Mouse (Mus musculus) fat pad, adult 2 months (tissue): ENCODE results near the gene Ccz1.
"Not testable (repeated sequence)": the region's sequence is repeated elsewhere in the genome, so short reads cannot be mapped to it uniquely, and the experiment has no call there.

Source experiments
- DNase-seq: peaks from one replicate; pipeline ENCODE4 v3.0.0-alpha.2; 2011; ENCODE audit warnings: low read depth, low spot score; ENCODE audit errors: extremely low read depth

Ccz1 gene

DNA sequence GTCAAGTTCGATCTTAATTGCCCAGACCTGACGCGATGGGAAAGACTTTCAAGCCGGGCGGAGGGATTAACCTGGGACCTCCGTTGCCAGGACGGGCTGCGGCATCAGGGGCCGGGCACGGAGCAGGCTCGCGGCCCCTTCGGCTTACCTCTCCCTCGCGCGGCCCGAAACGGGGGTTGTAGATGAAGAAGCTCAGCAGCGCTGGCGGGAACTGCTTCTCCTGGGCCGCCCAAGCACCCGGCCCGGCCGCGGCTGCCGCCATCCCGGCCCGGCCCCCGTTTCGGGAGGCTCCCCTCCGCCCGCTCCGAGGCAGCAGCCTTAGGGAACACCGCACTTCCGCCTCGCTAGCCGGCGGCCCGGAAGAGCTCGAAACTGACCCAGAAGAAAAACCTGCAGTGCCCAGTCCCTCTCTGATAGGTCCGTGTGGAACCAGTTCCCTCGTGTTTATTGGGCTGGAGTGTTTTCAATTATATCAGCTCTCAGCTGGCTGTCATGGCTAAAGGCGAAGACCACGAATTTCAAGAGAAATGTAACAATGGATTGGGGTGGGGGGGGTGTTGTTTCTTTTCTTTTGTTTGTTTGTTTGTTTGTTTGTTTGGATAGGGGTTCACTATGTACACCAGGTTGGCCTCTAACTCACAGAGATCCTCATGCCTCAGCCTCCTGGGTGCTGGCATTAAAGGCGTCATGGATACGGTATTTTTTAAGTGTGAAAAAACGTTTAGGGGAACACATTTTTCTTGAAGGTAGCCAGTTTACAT lies at the start of gene Ccz1:
TSS of gene Ccz1 (minus strand) at position 327 of the 761 bp plus-strand sequence.
- peak; percentile 19 for DNase-seq

DNA sequence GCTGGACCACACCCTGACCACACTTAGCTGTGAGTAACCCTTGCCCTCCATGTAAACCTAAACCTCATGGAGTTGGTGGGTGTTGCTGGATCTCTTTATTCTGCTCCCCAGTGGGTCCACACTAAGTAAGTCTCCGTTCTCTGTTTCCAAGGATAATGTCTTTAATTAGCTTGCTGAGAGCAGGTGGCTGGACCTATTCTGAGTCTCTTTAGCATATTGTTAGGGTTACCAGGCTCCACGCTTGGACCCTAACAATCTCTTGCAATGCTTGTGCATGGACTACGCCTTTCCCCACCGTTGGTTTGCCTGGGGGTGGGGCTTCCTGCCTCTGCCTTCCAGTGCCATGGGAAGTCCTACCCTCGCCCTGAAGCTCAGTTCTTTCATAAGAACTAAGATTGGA lies 49.4 kb upstream of the Ccz1 start:
- no peak for DNase-seq

DNA sequence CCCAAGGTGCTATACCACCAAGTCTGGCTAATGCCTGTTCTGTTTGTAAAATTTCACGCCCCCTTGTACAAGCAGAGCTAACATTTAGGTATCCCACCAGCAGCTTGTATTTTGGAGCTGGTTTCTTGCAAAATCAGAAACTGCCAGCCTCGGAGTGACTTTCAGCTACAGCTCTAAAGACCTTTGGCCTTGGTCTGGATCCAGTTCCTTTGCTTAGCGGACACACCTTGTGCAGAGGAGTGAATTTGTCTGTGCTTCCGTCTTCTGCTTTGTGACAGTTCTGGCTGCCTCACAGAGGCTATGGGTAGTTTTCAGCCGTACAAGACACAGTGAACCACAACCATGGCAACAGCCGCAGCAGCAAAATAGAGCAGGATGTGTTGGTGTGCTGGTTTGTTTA lies 39.7 kb upstream of the Ccz1 start:
- DNase-seq, result no peak

DNA sequence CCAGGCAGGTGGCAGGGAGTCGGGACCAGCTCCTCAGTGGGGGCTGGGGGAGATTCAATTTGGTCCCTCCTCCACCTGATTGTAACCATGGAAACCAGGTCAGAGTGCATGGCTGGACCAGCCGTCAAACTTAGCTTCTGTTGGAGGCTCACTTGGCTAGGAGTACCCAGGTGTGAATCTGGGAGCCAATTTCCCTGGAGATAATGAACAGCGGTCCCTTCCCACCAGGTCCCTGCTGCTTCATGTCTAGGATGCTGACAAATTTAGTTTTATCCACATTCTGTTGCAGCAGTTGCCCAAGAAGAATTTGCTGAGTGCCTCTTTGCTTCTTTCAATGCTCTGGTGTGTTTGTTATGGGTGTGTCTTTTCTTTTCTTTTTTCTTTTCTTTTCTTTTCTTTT lies 38.8 kb upstream of the Ccz1 start:
- DNase-seq, result no peak

DNA sequence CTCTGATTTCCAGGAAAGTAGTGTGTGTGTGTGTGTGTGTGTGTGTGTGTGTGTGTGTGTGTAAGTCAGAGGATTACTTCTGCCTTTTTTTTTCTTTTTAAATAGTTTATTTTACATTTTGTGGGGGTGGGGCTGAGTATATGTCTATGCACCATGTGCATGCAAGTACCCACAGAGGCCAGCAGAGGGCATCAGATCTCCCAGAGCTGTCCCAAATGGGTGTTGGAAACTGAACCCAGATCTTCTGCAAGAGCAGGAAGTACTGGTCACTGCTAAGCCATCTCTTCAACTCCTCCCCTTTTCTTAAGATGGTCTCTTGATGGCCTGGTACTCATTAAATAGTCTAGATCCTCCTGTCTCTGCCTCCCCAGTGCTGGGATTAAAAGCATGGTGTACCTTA lies 36.6 kb upstream of the Ccz1 start:
- no peak for DNase-seq

DNA sequence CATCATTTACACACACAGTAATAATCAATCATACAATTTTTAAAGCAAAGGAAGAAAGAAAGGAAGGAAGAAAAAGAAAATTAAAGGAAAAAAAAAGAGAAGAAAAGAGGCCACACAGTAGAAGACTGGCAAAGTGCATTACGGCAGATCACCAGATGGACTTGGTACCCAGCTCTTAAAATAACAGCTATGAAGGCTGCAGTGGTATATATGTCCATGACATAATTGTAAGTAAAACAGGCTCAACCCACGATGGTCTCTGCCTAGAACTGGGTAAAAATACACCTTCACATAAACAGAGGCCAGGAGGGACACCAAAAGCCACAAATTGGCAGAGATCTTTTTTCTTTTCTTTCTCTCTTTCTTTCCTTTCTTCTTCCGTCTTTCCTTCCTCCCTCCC lies 35.2 kb upstream of the Ccz1 start:
- DNase-seq, result no peak

DNA sequence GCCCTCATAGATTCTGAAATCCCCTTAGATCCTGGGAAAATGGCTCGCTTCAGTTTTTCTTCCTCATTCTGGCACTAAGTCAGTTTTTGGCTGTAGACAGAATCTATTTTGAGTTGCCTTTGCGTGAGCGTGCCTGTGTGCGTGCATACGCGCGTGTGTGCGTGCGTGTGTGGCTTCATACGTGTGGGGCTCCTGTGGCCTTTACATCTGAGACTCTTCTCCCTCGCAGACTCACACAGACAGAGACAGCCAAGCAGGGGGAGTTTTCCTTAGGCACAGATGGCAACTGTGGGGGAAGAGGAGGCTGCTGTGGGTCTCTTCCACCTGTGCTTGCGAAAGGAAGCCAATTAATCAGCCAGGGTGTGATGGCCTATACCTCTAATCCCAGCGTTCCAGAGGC lies 32.6 kb upstream of the Ccz1 start:
- no peak for DNase-seq

DNA sequence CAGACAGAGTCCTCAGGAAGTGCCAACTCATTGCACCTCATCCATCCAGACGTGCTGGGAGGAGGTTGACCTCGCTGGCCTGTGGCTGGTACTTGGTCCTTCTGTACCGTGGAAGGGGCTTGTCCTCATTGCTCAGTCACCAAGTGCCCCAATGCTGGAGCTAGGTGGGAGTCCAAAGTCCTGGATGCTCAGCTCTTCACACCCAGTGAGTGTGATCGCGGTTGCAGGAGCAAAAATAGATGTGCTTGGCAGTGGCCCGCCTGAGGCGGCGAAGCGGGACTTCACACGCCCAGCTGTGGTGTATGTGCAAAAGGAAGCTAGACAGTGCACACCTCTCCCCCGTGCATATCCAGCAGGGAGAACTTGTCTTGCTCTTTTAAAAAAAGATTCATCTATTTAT lies 28.5 kb upstream of the Ccz1 start:
- DNase-seq, result no peak

DNA sequence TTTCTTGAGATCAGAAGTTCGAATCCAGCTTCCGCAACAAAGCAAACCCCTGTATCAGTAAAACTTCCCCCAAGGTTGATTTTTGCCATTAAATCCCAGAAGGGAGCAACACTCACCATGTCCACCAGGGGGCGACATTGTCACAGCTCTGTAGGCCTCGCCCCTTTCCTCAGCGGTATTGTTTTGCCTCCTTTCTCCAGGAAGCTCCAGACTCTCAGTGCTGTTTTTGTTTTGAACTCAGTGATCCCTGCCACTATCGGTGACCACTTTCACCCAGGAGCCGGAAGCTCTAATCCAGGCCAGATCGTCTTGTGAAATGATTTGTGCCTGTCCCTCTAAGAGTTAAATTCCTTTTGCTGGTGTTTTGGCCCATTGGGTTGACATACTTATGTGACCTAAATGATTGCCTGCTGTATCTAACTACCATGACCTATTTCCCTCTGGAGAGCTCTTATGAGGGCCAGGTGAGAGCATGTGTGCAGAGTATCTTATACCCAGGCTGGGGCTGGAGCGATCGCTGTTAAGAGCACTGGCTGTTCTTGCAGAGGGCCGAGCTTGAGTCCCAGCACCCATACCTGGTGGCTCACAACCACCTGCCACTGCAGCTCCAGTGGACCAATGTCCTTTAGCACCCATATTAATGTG lies 26.2 kb upstream of the Ccz1 start:
- DNase-seq, result no peak

DNA sequence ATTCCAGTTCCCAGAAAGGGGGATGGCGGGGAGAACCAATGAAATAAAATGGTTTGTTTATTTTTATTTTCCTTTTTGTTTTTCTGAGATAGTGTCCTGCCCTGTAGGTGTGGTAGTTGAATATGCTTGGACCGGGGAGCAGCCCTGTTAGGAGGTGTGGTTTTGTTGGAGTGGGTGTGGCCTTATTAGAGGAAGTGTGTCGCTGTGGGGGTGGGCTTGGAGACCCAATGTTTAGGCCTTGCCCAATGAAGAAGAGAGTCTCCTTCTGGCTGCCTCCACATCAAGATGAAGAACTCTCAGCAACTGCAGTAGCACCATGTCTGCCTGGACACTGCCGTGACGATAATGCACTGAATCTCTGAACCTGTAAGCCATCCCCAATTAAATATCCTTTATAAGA lies 25.2 kb upstream of the Ccz1 start:
- no peak for DNase-seq

DNA sequence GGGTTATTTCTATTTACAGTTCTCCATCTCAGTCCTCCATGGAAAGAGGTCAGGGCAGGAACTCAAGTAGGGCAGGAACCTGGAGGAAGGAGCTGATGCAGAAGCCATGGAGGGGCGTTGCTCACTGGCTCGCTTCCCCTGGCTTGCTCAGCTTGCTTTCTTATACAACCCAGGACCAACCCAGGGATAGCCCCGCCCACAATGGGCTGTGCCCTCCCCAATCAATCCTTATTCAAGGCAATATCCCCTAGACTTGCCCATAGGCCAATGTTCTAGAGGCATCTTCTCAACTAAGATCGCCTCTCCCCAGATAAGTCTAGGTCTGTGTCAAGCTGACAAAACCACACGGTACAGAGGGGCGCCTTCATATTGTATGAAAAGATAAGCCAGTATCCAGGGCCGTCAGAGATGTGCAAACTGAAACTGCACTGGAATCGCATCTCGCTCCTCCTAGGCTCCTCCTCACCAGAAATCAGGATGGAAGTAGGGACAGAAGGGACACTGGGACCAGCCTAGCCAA lies 24.5 kb upstream of the Ccz1 start:
- DNase-seq, result no peak

DNA sequence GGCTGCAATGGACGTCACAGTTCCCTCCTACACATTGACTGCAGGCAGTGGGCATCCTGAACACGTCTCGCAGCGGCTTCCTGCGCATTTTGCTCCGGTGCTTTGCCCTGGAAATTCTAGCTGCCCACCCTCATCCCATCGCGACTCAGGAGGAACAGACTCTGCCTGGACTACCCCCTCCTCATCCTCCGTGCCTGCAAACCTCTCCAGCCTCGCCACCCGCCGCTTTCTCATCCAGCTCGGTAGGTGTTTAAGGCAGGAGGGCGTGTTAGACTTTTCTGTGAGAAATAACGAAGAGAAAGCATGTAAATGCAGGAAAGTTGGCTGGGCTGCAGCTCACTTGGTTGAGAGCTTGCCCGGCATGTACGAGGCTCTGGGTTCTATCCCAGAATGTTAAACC lies 22.3 kb upstream of the Ccz1 start:
- DNase-seq, result no peak

DNA sequence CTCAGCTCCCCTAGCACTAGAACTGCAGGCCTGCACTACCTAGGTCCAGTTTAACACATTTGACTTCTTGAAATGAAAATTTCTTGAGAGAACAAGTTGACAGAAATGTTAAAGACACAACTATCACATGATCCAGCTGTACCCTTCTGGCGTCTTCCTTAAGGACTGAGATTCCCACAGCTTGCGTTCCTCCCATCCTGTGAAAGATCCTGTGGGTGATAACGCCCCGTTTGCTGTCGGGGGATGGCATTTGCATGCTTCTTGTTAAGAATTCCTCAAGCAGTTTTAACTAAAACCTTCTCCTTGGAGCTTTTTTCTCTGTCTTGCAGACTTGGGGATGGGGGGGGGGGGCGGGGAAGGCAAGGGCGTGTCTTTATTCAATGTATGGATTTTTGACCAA lies 19.9 kb upstream of the Ccz1 start:
- no peak for DNase-seq

DNA sequence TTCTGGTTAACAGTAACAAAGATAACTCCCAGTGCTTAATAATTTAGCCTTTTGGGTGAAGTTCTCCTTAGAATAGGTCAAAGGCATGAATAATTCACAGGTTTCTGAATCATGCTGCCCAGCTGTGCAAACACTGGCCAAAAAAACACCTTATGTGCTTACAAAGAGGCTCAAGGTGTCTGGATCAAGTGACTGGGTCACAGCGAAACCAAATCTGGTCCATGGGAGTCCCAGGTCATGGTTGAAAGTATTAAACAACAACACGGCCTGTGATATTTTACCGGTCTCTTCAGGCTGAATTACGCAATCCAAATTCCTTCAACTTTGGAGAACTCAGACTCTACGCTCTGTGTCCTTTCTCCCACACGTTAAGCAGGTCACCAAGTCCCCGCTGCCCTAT lies 17.8 kb upstream of the Ccz1 start:
- no peak for DNase-seq

DNA sequence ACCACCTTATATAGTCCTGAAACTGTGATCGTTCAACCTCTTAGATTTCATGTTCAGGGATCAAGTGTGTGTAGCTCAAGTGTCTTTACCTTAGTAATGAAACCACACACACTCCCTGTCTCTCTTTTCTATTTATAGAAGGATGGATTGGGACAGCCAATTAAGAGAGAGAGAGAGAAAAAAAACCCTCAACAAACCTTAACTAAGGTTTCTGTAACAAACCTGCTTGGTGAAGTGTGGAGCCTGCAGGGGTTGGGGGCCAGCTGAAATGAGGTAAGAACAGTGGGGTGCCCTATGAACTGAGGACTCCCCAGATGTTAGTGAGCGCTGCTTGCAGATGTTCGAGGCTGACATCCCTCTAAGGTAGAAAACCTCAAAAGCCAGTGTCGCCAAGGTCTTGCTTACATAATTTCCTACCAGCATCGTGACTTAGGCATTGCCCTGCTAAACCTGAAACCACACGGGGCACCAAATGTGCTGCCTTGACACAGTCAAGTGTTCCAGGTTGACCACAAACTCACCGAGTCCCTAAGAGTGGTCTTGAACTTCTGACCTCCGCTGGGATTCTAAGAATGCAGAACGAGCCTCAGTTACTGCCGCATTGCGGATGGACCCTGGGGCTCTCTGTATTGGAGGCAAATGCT lies 12.1 kb upstream of the Ccz1 start, which contains the start of gene Ocm:
TSS of gene Ocm (minus strand) at position 51 of the 644 bp plus-strand sequence.
- DNase-seq, result no peak

DNA sequence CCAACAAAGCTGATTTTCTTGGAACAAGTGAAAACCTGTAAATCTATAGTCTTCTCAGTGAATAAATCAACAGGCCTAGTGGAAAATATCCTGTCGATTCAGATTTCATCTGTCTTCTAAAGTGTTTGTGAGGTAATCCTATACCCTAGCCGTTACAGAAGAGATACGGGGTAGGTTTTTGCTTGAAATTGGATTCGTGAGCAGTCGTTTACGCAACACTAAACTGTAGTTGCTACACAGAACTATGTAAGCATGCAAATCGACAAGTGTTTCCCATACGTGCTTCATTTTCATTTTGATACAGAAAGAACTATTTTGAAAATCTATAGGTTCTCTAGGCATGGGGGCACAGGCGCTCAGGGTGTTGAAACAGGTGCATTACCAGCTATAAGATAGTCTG lies 1.2 kb upstream of the Ccz1 start:
- no peak for DNase-seq

DNA sequence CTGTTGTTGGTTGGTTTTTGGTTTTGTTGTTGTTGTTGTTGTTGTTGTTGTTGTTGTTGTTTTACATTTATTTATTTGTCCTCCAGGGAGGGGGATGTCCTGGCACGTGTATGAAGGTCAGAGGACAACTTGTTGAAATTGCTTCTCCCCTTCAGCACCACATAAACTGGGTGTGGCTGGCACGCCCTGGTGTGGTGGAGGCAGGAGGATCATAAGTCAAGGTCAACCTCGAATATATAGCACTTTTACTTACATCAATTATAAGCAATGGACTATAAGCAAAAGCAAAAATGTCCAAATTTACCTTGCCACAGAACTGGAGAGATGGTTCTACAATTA lies 604 bp upstream of the Ccz1 start:
- DNase-seq, result no peak

DNA sequence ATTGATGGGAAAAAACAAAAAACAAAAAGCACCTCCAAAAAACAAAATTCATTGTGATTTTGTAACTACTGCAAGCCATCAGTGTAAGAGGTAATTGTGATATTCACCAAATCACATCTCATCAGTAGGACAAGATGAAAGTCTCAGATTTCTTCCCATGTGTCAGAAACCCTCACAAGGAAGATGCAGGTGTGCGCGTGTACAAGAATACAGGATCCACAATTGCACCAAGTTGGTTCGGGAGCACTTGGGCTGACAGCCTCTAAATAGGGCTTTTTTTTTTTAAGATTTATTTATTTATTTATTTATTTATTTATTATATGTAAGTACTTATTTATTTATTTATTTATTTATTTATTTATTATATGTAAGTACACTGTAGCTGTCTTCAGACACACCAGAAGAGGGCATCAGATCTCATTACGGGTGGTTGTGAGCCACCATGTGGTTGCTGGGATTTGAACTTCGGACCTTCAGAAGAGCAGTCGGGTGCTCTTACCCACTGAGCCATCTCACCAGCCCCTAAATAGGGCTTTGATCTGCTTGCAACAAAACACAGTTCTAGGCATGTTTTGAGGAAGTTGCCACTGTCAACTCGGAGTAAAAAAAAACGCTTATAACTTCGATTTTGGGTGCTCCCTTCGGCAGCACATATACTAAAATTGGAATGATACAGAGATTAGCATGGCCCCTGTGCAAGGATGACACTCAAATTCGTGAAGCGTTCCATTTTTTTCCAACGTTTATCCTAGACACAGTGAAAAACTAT lies 1.1 kb downstream of the Ccz1 start:
- not testable (repeated sequence) for DNase-seq

DNA sequence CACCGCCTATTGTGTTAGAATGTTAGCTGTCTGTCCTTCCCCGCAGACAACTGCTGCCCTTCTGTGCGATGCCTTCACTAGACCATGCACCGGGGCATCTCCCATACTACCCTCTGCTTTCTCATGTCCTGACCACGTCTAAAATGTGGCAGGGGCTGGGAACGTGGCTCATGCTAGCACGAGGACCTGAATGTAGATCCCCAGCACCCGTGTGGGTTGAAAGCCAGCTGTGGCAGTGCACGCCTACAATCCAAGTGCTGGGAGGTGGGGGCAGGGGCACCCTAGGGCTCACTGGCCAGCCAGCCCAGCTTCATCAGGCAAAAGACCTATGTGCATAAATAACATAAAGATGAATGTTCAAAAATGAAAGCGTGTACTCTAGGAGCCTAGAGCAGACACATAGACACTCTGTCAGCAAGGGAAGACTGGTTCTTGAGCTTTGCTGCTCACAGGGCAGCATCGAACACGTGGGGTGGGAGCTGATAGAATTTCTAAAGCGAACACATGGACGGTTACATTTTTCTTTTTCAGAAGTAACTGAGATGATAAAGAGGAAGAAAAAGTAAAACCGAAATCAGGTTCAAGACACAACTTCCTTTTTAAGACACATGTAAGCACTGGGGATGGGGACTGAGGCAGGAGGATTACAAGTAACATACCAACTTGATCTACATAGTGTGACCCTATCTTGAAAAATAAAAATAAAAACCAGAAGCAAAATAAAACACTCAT lies 12.1 kb downstream of the Ccz1 start:
- no peak for DNase-seq

DNA sequence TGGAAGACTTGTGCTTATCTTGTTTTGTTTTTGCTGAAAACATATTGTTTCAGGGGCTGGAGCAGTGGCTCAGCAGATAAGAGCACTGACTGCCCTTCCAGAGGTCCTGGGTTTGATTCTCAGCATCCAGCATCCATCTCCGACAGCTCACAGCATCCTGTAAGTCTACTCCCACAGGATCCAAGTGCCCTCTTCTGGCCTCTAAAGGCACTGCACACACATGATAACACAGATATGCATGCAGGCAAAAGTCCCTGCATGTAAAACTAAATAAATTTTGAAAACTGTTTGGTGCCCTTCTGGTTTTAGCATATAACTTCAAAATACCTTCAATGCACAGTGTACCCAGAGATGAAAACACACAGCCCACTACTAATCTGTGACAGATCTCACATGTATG lies 15.3 kb downstream of the Ccz1 start:
- DNase-seq, result no peak
